Mouse (Mus musculus): ENCODE measurements around the gene Ephx1.
A peak's percentile ranks its signal among the peaks of the same experiment; 100 is the strongest.

Gene Ephx1

GRCm38 (mm10) chr1:181013446-181013845, 7.3 kb downstream of the Ephx1 start:
- no peak for DNase-seq (ENCODE audit: low spot score)

- no peak for DNase-seq (ENCODE audit: low spot score)
These were observed 8.3 kb downstream of the Ephx1 start for GRCm38 (mm10) chr1:181012416-181012815.

- no peak for DNase-seq (ENCODE audit: low spot score)
These were observed 9.1 kb downstream of the Ephx1 start for GRCm38 (mm10) chr1:181011601-181012000.

GRCm38 (mm10) chr1:181010171-181010932, 10.4 kb downstream of the Ephx1 start:
- peak; percentile 18 for DNase-seq (ENCODE audit: low spot score)

- DNase-seq (ENCODE audit: low spot score), result peak; percentile 99
These were observed 10.9 kb downstream of the Ephx1 start for GRCm38 (mm10) chr1:181009754-181010153.

GRCm38 (mm10) chr1:181009011-181009590, 11.6 kb downstream of the Ephx1 start:
- peak; percentile 30 for DNase-seq (ENCODE audit: low spot score)

- DNase-seq (ENCODE audit: low spot score), result peak; percentile 67
These were observed 12.4 kb downstream of the Ephx1 start for GRCm38 (mm10) chr1:181008266-181008665.

- no peak for DNase-seq (ENCODE audit: low spot score)
These were observed 12.9 kb downstream of the Ephx1 start for GRCm38 (mm10) chr1:181007831-181008230.

- DNase-seq (ENCODE audit: low spot score), result peak; percentile 53
These were observed 15.4 kb downstream of the Ephx1 start for GRCm38 (mm10) chr1:181005331-181005730.

- DNase-seq (ENCODE audit: low spot score), result no peak
These were observed 16.9 kb downstream of the Ephx1 start for GRCm38 (mm10) chr1:181003790-181004189.

- DNase-seq (ENCODE audit: low spot score), result no peak
These were observed 19.1 kb downstream of the Ephx1 start for GRCm38 (mm10) chr1:181001621-181002020.

- DNase-seq (ENCODE audit: low spot score), result no peak
These were observed 19.5 kb downstream of the Ephx1 start for GRCm38 (mm10) chr1:181001217-181001616.

- DNase-seq (ENCODE audit: low spot score), result no peak
These were observed 20.1 kb downstream of the Ephx1 start for GRCm38 (mm10) chr1:181000501-181001092.

- DNase-seq (ENCODE audit: low spot score), result peak; percentile 81
These were observed 28.6 kb downstream of the Ephx1 start for GRCm38 (mm10) chr1:180992142-180992541.

- no peak for DNase-seq (ENCODE audit: low spot score)
These were observed 30.0 kb downstream of the Ephx1 start for GRCm38 (mm10) chr1:180990671-180991070.

GRCm38 (mm10) chr1:180987759-180988158, 32.9 kb downstream of the Ephx1 start:
- peak; percentile 82 for DNase-seq (ENCODE audit: low spot score)

- DNase-seq (ENCODE audit: low spot score), result no peak
These were observed 34.0 kb downstream of the Ephx1 start for GRCm38 (mm10) chr1:180986701-180987100.

- peak; percentile 26 for DNase-seq (ENCODE audit: low spot score)
These were observed 39.2 kb downstream of the Ephx1 start for GRCm38 (mm10) chr1:180981298-180982046.

GRCm38 (mm10) chr1:180980464-180980863, 40.2 kb downstream of the Ephx1 start:
- DNase-seq (ENCODE audit: low spot score), result no peak

GRCm38 (mm10) chr1:180979484-180980251, 41.0 kb downstream of the Ephx1 start:
- DNase-seq (ENCODE audit: low spot score), result no peak

- DNase-seq (ENCODE audit: low spot score), result peak; percentile 56
These were observed 44.5 kb downstream of the Ephx1 start for GRCm38 (mm10) chr1:180976110-180976679.

All from adipocyte (in vitro differentiated cells).